11 mouse cellular contexts compared by ENCODE assay signal in genomic region chr10:95801443-95801811, GRCm38 (mm10). TPM values are rescaled to one million over a fixed set of nuclear protein-coding genes. Genes with fewer than 3 reads are reported as not detected.
DNase-seq lines count a peak whose midpoint lies in the region; TF ChIP-seq lines count a peak whose summit lies in the region.
"Had no signal": no experiment of that assay in that cellular context is flagged by ENCODE, and none has a peak within 500 bp of the region (broad histone marks: within the 10 kb centered on the region; RNA-seq: fewer than 3 reads in every experiment).

No protein-coding gene starts in this region.

- peak overlapping the region; percentile 66 for H3K27ac ChIP-seq in gastrocnemius, adult 2 months
- H3K27ac ChIP-seq: midbrain, embryonic 12.5 days had no signal

- DNase-seq in gastrocnemius, adult 2 months: peak; percentile 68
- no peak for DNase-seq in gastrocnemius, postnatal 4 days (ENCODE audit: low spot score in 2 of 2)
- peak; percentile 17 to 20 for DNase-seq in layer of hippocampus, postnatal 10 days (ENCODE audit: low spot score in 2 of 2)
- no peak for DNase-seq in layer of hippocampus, adult 9-11 months
- DNase-seq in cerebellum, adult 9-10 months: peak; percentile 39
- DNase-seq in kidney, postnatal 4 days: peak; percentile 11 to 24
- no peak for DNase-seq in urinary bladder, postnatal 36 days (ENCODE audit: low spot score in 2 of 2)
- DNase-seq in thymus, adult 18-20 months: no peak
- DNase-seq: lung, embryonic 14.5 days had no signal

- TF ChIP-seq CTCF in gastrocnemius, adult 2 months (IDR thresholded peaks at IDR 0.05): no peak

- H3K4me3 ChIP-seq in gastrocnemius, adult 2 months: no peak overlapping the region
- H3K4me3 ChIP-seq: midbrain, embryonic 12.5 days had no signal

- intact Hi-C loops in gastrocnemius, adult 2 months (cut with DNase I): loop anchor here (2.0 kb wide), 1 partner anchor 23 kb away; no protein-coding TSS in a partner anchor

RNA-seq across cellular contexts. Expression of gene Gm33543, which starts 41.3 kb away (rescaled TPM):
- 1 to 10 TPM in 1 of 2 experiments, under 1 TPM in 1; 0.66 to 1.4 TPM for total RNA-seq in gastrocnemius, adult 2 months (2021)
- total RNA-seq in gastrocnemius, postnatal 4 days (2021): not detected
- total RNA-seq in layer of hippocampus, postnatal 10 days (2021): not detected
- total RNA-seq: left cerebral cortex, postnatal 14 days had no signal

Comparison
In these comparisons a context has a peak if more than half of its experiments do, and no peak if none do; other contexts are left out.
1. DNase-seq: peak in gastrocnemius, adult 2 months (single experiment), layer of hippocampus, postnatal 10 days (2 of 2), cerebellum, adult 9-10 months (single experiment) and kidney, postnatal 4 days (2 of 2); none in gastrocnemius, postnatal 4 days (0 of 2), layer of hippocampus, adult 9-11 months (single experiment), urinary bladder, postnatal 36 days (0 of 2) and thymus, adult 18-20 months (0 of 2).